Mouse (Mus musculus) megakaryocyte, embryonic 14.5 days (primary cell): ENCODE data around the gene Gle1.

ENCODE experiments used
- FLI1 ChIP-seq: IDR thresholded peaks from 2 replicates; pipeline ENCODE4 v1.6.1; 2012; ENCODE audit warnings: low read length, inconsistent platforms, mixed read lengths
- GATA1 ChIP-seq: IDR thresholded peaks from 3 replicates; pipeline ENCODE4 v1.6.1; 2012; ENCODE audit warnings: mixed read lengths, low read length, inconsistent platforms, borderline replicate concordance

GRCm38 (mm10) chr2:29977307-29977706 lies 42.1 kb downstream of the Gle1 start:
- no peak for TF ChIP-seq FLI1
- no peak for TF ChIP-seq GATA1
